Mouse (Mus musculus) monocyte, adult 2 months (primary cell): Measurements from ENCODE around the gene Pdia3.
"Not testable (repeated sequence)": the region's sequence is repeated elsewhere in the genome, so short reads cannot be mapped to it uniquely, and the experiment has no call there.

ENCODE experiments used
- DNase-seq, 2 experiments: peaks; one replicate each; pipeline ENCODE4 v3.0.0; 2022; ENCODE audit warnings: low spot score in 2 of 2, low read depth in 1 of 2

Gene Pdia3

GRCm38 (mm10) chr2:121475306-121475705 lies 61.7 kb downstream of the Pdia3 start:
- not testable (repeated sequence) for DNase-seq

GRCm38 (mm10) chr2:121477491-121478266 lies 64.1 kb downstream of the Pdia3 start:
- no peak for DNase-seq

- peak in 1 of 2 experiments; percentile 23 for DNase-seq
Measured at GRCm38 (mm10) chr2:121480498-121480897, 66.9 kb downstream of the Pdia3 start.

GRCm38 (mm10) chr2:121480916-121481315 lies 67.3 kb downstream of the Pdia3 start:
- not testable (repeated sequence) for DNase-seq

GRCm38 (mm10) chr2:121483576-121483975 lies 70.0 kb downstream of the Pdia3 start:
- no peak for DNase-seq

GRCm38 (mm10) chr2:121484403-121484802 lies 70.8 kb downstream of the Pdia3 start:
- DNase-seq = not testable (repeated sequence)
